Mouse (Mus musculus) urinary bladder, postnatal 25 days (tissue): Measurements from ENCODE around the gene Bptf.
"Not testable (repeated sequence)": the region's sequence is repeated elsewhere in the genome, so short reads cannot be mapped to it uniquely, and the experiment has no call there.

Source experiments
- DNase-seq: peaks from one replicate; pipeline ENCODE4 v3.0.0; 2022; ENCODE audit warnings: low spot score

Gene Bptf

DNA sequence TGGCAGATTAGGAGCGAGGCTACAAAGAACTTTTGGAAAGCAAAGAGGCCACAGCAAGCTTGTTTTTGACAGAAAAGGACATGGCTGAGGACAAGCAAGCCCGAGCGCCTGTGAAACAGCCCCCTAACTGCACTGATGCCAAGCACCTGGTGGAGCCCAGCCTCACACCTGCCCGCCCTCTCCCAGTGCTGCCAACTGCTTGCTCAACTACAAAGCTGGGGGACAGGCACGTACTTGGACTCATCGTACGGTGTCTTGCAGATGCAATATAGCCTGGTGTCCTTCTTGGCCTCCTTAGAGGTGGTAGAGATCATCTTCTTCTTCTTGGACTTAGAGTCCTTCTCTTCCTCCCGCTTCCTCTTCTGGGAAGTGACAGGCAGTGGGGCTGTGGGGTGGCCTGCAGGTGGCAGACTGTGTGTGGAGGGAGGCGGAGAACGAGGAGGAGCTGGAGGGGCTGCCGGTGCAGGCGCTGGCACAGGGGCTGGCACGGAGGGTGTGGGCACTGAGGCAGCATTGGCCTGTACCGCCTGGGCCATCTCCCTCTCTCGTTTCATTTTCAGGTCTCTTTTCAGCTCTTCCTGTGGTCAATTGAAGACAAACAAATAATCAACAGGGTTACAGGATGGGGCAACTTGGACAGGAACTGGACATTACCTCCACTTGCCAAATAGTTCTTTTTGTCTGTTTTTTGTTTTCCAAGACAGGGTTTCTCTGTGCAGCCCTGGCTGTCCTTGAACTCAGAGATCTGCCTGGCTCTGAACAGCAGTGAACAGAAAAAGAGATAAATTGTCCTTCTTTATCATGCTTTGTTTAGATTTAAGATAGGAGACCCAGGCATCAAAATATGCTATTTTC, 84.9 kb downstream of the Bptf start:
- DNase-seq: no peak

DNA sequence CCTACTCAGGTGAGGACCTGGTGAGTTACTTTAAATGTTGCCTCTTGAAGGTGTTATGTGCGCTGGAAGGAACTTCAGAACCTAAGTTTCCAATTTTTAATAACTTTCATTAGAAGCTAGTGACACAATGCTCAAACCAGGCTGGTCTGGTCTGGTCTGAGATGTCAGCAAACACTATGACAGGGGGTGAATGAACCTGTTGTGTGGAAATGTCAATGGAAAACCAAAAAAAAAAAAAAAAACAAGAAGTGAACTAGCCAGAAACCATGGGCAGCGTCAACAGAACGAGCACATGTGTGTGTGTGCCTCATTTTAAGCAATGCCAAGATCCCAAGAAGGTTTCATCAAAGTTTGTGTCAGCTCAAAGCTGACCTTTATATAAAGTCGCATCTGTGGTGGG, 86.4 kb downstream of the Bptf start:
- DNase-seq: no peak

DNA sequence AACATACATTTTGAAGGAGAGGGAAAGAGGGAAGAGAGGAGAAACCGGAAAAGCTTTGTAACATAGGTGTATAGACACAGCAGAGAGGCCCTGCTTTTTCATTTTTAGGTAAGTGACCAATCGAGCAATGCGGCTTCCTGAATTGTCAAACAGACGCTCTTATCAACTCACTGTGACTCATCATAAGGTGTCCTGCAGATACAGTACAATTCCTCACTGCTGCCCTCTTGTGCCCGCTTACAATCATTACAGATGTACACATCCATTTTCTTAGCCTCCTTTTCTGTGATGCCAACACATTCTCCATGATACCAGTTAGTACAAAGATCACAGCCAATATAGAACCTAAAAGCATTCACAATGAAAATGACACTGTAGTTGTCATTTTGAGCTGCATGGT, 87.6 kb downstream of the Bptf start:
- peak; percentile 62 for DNase-seq

DNA sequence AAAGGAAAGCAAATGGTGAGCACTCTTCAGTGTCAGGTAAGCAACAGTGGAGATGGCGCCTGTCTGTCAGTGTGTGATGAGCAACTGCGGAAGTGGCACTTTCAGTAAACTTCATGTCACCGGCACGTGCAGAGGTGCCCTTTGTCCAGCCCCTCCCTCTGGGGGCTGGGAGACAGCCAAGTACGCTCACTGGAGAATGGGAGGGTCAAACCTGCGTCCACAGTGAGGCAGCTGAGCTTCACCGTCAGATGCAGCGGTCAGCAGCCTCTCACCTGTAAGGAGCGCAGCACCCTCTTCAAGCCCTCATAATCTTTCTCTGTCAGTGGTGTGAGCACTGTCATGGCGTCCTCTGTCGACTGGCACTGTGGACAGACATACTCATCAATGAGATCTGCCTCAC, 88.6 kb downstream of the Bptf start:
- DNase-seq: no peak

DNA sequence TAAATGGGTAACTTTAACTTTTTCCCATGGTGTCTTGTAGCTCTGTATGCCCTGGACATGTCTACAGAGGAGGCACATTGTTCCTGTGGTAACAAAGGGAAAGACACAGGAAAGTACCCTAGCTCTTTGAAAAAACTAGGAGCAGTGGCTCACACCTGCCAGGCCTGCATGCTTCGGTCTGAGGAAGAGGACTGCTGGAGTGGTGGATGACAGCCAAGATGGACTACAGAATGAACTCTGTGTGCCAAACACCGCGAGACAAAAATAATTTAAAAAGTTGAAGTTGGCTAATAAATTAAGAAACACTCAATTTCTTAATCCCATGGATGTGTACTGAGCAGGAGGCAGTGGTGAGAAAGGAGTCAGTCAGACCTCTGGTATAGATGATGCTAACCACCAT, 90.5 kb downstream of the Bptf start:
- no peak for DNase-seq

DNA sequence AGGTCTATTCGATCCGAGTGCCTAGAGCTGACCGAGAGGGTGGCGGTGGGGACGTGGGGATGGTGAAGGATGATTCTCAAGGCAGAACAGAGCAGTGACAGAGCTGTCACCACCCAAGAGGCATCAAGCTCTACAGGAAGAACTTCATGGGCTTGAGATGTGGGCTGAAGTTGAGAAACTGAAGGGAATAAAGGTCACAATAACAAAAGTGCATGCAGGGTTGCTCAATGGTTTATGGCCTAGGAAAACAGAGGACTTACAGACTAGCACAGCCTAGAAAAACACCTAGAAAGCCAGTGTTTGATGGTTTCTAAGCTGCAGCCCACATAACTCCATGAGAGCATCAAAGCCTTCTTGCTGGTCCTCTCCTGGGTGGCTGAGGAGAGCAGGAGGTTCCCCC, 92.5 kb downstream of the Bptf start:
- no peak for DNase-seq

DNA sequence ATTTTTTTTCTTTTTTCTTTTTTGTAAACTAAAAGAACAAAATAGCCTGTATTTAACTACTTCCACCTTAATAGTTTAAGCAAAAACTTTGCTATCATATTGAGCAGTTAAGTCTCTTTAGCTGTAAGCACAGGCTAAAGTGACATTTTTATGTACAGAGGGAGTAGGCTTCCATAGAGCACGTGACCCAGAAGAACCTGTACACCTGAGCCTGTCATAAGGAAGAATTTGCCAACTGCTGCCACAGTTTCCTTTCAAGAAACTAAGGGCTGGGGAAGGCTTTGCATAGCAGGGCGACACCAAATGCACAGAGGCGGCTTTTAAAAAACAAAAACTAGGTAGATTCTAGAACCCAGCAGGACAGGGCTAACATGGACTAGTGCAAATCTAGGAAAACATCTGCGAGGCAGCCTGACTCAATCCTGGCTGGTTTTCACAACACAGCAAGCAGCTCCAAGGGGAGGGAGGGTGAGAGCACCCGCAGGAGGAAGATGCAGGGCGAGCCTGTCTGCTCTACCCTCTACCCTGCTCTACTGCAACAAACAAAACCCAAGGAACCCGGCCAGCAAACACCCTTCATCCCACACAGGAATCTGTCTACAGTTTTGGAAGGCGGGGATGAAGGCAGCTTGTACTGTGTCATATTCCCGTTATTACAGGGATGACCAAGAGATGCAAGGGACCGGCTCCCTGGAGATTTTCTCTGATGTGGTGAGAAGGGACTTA, 97.7 kb downstream of the Bptf start:
- DNase-seq: no peak

DNA sequence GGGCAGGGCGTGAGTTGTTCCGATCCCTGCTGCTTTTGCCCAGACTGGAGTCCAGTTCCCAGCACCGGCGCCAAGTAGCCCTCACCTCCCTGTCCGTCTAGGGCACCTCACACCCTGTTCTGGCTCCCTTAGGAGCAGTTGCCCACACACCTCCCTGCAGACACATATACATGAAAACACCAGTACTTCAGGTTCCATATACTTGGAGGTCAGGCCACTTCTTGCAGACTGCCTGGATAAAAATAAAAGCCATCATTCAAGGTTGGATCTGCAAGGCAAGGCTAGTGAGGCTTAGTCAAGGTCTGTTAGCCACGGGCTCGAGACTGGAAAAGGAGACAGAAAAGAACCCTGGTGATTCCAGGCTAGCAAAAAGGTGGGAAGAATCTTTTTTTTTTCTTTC, 100.3 kb downstream of the Bptf start:
- DNase-seq: no peak

DNA sequence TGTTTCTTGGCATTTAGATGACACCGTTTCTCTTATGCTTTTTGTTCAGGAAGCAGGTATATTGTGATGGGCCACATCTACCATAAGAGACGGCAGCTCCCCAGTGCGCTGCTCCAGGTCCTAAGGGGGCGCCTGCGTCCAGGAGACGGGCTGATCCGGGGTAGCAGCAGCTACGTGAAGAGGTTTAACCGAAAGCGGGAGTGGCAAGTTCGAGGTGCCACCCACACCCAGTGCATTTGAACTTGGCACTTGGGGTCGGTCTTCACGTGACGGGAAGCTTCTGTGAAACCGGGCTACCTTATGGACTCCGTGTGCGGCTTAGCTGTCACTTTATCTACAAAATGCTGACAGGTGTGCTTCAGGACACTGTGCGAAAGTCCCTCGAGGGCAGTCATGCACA, 102.4 kb downstream of the Bptf start:
- DNase-seq: no peak

DNA sequence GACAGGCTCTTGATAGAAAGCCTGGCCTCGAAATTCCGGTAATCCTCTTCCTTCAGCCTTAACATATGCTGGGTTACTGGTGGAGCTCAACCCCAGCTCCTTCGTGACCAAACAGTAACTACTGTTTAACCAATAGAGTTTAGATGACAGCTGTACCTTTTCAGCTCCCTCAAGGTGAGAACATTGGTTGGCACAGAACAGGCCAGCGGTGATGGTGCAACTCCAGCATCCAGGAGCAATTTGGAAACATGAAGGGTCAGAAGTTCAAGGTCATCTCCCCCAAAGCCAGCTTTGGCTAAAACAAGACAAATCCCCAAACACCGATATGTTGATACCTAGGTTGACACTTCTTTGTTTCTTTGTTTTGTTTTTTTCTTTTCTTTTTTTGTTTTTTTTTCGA, 103.2 kb downstream of the Bptf start:
- no peak for DNase-seq

DNA sequence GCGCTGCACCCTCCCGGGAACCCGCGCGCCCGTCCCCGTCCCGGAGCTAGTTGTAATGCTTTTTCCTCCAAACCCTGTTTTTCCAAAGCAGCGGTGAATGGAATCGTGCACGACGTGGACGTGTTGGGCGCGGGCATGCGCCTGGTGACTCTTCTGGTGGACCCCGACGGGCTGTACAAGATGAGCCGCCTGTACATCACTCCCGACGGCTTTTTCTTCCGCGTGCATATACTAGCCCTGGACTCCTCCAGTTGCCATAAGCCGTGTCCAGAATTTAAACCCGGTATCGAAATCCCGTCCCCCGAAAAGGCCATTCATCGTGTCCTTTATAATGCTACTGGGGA, 103.7 kb downstream of the Bptf start:
- DNase-seq: no peak

DNA sequence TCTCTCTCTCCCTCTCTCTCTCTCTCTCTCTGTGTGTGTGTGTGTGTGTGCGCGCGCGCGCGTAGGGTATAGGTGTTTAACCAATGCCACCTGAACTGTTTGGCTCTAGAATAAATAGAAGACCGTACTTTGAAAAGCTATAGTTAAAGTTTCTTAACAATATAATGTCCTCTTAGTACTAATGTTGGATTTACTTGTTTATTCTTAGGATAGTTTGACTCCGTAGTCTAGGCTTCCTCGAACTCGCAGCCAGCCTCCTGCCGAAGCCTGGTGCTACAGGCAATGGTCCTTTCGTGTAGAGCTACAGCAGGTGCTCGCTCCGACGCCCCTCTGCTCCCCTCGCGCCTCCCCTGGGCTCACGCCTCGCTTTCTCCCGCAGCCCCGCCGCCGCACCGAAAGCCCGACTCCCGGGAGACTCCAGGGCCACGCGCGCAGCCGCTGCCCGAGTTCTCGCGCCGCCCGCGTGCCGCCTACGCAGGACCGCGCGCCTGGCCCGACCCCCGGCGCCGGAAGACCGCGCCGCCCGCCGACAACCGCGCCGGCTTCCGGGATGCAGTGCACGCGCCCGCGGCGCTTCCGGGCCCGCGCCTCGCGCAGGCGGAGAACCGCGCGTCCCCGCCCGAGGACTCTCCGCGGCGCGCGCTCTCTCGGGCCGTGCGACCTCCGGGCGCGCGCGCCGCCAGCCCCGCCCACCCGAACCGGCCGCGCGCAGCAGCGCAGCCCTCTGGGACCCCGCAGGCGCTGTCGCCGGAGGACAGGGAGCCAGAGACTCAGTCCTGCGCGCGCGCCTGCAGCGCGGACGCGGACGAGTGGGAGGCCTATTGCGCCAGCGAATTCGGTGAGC, 104.3 kb downstream of the Bptf start:
- peak; percentile 85 for DNase-seq

DNA sequence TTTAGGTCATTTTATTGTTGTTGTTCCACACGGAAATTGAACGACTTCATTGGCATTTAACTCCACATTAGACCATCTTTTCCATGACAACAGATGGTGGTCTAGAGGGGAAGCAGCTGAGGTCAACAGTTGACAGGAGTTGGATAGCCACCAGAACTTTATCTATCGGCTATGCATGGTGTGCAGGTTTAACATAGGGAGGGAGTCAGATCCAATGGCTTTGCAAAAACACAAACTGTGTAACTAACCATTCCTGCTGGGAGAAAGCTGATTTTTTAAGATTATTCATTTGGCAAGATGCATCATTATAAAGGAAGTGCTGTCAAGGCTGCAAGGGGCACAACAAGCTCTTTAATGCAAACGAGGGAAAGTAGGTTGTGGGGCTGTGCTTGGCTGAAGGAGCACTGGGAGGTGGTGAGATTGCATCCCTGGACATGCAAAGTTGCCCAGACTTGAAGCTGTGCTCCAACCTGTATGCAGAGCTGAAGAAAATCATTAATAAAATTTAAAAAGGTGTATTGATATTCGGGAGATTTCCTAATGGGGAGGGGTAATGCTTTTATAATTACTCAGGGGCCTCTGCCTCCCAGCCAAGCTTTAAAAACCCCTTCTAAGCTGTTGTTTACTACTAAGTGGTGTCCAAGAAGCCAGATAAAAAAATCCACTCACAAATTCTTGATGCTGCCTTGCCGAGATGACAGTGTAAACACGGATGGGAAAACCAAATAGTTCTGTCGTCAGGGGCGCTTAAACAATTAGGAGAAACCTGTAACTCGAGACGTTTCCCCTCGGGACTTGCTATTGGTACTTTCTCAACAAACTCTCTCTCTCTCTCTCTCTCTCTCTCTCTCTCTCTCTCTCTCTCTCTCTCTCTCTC, 105.1 kb downstream of the Bptf start:
- DNase-seq: no peak

DNA sequence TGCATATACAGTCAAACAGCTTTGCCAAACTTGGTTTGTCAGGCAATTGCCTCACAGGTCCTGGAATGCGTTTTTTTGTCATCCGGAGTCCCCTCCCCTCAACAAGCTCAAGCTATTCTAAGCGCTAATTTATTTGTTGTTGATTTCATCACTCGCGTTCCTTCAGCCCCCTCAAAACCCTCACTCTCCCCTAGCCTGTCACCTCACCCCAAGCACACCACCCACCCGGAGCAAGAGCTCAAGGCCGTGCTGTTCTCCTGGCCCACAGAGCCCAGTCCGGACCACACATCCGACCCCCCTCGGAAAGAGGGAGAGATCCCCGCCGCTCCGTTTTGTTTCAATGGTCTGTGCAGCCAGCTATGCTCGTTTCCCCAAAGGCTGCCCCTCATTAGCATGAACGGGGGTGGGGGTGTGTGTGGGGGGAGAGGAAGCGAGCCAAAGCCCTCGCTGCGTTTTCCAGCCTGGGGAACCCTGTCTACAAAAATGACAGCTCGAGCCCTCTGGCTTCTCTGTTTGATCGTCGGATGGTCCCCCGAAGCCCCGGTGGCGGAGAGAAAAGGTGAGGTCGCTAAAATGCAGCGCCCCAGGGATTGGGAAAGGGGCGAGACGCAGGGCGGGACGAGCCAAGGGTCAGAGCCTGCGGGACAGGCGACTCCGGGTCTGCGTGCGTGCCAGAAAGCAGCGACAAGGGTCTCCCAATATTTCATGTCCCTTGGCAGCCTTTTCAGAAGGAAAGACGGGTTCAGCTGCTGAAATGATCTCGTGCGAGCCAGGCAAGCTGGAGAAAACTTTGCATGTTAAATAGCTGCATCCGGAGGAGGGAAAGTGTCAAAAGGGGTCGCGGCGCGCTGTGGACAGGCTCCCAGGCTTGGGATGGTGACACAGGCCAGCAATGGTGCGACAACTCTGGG, 106.3 kb downstream of the Bptf start, which contains the start of gene 1810010H24Rik:
TSS of gene 1810010H24Rik (plus strand) at position 271 of the 911 bp plus-strand sequence.
- DNase-seq: no peak

DNA sequence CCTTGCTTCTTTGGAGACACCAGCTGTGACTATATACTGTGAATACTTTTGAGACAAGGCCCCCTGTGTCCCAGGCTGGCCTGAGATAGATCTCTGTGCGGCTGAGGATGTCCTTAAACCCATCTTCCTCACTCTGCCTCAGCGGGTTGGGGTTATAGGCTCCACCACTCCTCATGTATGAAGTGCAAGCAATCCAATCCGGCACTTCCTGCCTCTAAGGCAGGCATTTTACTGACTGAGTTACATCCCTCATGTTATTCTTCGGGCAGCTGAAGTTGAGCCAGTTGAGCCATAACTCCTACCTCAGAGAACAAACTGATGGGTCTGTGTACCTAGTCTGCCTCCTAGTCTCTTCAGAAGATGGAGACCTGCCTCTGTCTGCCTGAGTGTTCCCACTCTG, 107.5 kb downstream of the Bptf start:
- DNase-seq: no peak

DNA sequence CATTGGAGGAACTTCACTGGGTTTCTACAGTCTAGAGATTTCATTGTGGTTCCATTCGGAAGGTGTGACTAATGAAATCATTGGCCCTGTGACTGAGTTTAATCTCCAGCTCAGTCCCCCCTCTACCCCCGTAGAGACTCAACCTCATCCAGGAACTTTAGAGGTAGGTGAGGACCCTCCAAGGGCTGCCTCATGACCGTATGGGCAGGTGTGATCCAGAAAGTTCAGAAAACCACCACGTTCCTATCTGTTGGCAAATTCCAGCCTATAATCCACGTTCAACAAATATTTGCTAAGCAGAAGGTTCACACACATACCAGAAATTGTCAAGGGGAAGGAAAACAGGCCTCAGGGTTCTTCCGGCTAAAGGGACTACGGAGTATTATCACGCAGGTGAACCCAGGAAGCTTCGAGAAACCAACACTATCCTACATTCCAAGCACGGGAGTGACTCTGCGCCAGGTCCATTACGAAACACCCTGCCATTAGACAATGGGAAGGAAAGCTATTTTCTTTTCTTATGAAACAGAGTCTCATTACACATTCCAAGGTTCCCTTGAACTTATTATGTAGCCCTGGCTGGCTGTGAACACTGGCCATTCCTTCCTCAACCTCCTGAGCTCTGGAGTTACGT, 109.8 kb downstream of the Bptf start:
- no peak for DNase-seq

DNA sequence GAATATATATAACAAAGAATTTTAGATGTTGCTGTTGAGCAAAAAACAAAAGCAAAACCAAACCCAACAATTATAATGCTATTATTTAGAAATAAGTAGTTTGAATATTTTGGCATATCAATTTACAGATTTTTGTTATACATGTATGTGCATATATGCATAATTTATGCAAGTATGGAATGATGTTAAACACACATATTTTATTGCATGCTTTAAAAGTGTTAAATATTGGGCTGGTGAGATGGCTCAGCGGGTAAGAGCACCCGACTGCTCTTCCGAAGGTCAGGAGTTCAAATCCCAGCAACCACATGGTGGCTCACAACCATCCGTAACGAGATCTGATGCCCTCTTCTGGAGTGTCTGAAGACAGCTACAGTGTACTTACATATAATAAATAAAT, 112.2 kb downstream of the Bptf start:
- not testable (repeated sequence) for DNase-seq

DNA sequence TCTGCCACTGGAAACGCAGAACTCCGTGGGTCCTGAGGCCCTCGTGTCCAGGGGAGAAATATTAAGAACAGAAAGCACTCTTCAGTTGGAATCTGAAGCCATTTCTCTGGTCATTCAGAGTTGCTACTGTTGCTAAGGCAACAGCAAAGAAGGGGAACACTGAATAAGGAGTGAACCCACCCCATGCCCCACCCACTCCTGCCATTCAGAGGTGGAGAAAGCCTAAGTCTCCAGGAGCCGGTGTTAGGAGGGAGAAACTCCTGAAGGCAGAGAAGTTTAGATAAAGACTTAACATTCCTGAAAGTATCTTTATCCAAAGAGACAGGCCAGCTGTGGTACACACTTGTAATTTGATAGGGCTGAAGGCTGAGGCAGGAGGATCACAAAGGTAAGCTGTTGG, 112.6 kb downstream of the Bptf start:
- DNase-seq: no peak

DNA sequence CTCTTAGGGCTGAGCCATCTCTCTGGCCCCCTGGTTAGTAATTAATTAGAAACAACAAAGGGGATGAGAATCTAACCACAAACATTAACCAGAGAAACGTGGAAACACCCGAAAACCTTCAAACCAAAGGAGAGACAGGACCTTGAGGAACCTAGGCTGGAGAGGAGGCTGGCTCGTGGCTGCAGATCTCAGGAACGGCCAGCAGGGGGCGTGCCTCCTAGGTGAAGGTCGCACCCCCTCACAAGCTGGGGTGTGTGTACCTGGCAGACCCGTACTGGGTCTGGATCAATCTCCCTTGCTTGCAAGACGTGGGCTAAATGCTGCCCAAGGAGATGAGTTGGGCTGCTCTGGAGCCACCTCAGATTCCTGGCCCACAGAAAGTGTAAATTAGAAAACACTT, 113.3 kb downstream of the Bptf start:
- no peak for DNase-seq

DNA sequence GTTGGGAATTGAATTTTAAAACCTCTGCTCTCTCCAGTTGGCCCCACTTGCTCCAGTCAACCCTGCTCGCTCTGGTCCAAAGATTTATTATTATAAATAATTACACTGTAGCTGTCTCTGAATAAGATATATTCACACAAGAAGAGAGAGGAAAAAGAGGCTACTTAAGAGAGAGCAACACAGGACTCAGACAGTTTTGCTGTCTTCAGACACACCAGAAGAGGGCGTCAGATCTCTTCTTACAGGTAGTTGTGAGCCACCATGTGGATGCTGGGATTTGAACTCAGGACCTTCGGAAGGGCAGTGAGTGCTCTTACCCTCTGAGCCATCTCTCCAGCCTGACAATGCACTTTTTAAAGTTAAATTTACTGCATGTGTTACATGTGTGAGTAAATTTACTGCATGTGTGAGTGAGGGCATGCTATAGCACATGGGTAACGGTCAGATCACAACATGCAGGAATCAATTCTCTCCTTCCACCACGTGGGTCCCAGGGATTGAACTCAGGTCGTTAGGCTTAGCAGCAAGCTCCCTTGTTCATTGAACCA, 114.5 kb downstream of the Bptf start:
- no peak for DNase-seq
